Mouse (Mus musculus) thymus, postnatal 4 days (tissue): ENCODE measurements around the gene Sh2b1.

Source experiments
- DNase-seq: peaks from one replicate; pipeline ENCODE4 v3.0.0; 2021

Gene Sh2b1

DNA sequence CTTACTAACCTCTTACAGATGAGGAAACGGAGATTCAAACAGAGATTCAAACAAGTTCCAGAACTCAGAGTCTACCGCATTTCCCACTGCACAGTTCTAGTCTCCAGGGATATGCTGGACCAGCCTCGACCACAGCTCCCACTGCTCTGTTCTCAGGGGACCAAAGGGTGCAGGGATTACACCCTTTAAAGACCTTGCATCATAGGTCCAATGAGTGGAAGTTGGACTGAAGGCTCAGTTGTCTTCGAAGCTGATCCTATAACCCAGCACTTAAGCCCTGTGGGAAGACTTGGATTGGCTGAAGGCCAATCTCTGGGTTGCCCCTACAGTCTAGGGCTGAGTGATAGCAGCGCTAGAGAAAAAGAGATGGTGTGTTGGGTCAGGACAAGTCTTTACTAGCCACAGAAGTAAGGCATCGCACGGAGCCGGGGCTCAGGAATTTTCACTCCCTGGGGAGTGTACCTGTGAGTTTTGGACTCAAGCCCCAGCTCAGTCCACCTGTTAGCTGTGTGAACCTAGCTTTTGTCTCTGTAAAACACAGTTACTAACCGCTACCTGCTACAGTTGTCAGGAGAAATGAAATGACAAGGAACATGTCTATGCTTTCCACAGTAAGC lies 1.6 kb downstream of the Sh2b1 start:
- no peak for DNase-seq

DNA sequence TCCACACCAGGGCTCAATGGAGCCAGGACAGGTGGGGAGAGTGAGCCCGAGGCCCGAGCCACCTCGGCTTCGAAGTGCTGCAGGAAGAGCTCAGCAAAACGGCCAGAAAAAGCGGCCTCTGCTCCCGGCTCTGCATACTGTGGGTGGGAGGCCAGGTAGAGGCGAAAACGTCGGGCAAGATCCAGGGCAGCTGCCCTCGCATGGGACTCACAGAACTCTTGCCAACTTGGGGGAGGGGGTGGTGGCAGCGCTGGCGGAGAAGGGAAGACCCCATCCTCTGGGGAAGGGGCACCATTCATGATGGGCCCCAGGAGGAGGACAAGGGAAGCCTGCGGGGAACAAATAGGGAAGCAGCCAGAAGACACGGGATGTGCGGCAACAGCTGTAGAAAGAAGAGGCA lies 2.5 kb downstream of the Sh2b1 start:
- DNase-seq = no peak

DNA sequence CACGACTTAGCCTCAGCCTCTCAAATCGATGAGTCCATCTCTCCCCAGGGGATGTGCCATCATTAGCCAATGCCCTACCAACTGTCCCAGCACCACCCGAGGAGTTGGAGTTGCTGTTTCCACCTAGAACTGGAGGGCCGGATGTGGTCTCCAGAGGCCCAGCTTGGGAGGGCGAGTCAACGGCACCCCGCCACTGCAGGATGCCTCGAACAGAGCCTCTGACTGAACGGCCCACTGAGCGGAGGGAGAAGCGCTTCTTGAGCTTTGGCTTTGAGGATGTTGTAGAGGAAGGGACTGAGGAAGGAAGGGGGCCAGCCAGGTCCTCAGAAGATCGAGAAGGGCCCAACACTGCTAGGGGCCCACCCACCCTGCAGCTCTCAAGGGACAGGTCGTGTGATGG lies 2.9 kb downstream of the Sh2b1 start:
- peak; percentile 78 for DNase-seq

DNA sequence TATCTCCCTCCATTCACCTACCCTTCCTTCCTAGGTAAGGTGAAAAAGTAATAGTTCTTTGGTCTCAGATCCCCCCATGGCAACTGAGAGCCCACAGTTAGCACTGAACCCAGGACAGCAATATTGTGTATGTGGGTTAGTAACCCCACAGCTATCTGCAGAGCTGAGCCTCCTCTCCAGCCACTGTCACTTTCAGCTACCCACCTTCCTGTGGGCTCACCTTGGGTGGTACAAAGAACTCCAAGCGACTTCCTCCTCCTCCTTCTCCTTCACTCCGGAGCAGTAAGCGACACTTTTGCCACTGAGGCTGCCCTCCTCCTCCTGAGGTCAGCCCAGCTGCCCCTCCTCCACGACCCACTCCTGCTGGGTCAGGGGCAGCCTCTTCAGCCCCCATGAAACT lies 3.4 kb downstream of the Sh2b1 start:
- DNase-seq = no peak

DNA sequence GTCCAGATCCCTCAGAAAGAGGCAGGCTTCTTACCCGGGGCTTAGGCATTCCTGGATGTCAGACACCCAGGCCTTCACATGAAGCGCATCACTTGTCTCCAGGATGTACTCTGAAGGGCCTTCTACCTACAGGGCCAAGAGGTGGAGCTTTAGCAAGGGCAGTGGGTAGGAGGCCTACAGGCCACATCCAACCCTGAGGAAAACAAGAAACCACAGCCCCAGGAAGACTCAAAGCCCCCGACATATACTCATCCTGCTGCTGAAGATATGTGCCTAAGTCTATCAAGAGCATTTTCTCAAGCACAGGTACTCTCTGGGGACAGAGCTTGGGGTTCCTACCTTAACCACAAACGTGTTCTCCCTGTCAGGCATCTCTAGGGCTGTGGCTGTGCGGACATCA lies 3.9 kb downstream of the Sh2b1 start:
- DNase-seq = no peak

DNA sequence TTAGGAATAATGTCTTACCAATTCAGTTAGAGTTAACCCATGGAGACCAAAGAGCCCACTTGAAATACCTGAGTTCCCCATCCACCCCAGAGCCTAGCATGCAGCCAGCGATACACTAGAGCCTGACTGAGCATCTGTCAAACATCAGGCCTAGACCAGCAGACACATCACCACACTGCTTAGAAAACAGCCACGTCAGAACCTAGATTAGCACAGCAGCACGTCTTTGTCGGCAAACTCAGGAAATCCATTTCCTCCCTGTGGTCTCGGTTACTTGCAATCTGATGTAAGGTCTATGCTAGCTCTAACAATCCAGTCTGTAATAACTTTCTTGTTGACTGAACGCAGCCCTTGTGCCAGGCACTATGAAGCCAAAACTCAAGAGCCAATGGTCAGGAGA lies 5.1 kb downstream of the Sh2b1 start:
- peak; percentile 56 for DNase-seq

DNA sequence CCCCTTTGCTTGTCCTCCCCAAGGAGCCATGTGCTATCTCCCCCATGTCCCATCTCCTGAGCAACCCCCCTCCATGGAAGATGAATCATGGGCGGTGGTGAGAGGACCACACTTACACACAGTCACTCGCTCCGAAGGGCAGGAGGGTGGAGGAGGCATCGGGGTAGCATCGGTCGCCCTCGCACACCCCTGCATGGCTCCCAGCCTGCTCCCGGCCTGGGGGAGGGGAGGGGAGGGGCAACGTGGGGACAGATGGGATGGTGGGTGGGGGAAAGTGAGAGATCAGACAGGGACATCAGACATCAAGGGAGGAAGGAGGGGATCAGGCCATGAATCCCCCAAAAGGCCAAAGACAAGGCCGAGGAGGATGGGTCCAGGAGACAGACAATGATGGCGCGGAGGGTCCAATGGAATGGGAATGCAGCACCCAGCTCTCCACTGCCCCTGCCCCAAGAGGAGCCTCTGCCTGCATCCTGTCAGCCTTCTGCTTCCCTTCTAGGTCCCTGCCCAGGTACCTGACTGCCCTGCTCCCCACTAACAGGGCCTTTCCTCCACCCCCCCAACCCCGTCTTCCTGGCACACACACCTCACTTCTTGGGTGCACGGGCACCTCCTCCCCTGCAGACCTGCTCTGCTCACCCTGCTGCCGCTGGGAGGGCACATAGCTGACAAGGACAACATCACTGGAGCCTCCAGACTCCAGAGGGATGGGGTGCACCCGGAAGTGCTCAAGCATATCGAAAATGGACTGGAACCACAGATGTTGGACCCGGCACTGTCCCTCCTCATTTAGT lies 7.2 kb downstream of the Sh2b1 start:
- DNase-seq = no peak

DNA sequence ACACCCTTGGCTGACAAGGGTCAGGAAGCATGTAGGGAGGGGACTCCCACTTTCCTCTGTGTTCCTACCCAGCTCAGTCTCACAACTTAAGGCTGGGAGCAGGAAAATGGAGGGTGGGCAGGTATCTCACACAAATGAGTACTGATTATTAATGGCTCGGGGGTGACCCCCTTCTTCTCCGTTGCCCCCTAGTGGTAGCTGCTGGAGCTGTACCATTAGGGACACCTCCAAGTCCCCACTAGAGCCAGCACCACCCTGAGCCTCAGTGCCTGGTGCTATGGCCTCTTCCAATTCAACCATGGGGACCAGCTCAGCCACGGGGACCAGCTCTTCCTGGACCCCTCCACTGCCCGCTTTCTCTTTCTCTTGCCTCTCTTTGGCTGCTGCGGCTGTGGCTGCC lies 8.0 kb downstream of the Sh2b1 start:
- DNase-seq = peak; percentile 82

DNA sequence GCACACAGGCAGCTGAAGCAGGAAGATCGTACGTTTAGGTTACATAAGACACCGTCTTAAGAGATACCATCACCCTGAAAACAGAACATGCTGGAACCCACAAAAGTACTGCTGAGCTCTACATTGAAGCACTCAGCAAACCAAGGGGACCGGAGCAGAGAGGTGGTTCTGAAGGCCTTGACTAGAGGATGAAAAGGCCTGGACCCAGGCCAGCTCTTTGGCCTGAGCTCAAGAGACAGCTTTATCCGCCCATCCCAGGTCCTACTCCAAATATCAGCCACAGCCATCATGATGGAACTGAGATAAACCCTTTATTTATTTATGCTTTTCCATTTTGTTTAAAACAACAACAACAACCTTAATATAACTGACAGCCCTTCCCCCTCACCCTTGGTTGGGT lies 8.5 kb downstream of the Sh2b1 start:
- no peak for DNase-seq

DNA sequence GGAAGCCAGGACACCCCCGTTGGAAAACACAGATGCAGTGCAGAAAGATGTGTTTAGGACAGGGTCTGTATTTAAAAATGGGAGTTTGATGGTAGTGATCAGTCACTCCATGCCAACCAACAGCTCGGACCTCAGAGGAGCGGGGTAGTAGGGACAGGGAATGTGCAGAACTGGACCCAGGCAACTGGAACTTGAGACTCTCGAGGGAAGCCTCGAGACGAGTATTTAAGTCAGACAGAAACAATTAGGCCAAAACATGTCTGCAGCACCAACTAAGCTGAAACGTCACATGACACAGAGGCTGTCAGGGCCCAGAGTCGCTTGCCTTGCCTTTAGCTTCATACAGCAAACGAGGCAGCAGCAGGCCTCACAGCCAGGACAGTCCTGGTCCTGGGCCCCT lies 9.1 kb downstream of the Sh2b1 start:
- DNase-seq = no peak

DNA sequence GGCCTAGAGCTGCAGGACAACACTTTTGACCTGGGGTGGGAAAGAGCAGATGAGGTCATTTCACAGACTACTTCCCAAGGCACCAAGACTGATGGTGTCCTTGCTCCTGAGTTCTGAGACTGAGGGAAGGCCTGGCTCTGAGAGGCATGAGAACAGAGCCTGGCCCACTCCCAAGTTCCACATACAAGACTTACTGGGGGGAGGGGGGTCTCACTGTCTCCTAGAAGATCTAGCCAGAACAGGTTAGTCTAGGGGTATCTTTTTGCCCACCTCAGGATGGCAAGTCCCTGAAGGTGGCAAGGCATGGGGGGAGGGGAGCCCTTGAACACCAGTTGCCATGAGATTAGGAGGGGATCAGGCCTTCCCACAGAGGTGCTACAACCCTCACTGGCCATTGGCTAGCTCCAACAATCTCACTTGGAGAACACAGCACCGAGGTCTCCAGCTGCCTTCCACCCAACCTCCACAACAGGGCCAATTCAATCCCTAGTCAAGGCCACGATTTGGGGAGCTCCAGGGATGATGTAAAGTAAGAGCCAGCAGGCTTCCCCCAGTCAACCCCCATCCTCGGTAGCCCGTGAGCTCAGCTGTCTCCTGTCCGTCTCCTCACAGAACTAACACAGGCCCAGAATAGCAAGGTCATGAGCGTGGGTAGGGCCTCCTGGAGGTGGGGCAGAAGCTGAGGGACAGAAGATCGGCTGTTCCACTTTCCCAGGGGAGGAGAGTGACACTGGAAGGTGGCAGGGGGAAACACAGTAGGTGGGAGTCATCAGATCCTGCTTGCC lies 9.8 kb downstream of the Sh2b1 start:
- DNase-seq = no peak

DNA sequence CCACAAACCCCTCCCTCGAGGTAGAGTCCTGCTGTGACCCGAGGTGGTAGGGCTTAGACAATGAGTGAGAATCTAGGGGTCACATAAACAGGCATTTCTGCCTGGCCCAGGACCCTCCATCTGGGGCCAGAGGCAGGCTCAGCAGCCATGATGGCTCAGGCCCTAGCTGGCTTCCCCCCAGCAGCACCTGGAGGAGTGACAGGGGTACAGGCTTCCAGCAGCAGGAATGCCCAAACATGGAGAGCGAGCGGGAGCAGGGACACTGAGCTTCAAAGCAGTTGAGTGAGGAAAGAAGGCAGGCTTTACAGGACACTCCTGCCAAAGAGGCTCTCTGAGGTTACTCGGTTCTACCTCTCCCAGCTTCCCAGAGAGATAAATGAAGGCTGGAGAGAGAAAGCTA lies 10.4 kb downstream of the Sh2b1 start:
- no peak for DNase-seq

DNA sequence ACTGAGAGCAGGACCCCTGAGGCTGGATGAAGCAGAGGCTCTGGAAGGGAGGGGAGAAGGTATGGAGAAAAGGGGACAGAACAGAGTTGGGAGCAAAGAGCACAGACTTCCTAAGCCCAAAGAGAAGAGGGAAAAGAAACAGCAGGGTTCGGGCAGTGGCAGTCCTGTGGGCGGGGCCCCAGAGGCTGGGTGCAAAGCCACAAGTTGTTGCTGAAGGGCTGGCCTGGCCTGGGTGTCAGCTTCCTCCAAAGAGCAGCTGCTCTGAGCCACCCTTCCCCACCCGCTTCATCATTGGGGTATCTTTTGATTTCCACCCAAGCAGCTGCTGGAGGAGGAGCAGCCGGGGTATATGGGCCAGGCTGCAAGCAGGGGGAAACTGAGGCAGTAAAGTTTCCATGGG lies 11.1 kb downstream of the Sh2b1 start:
- peak; percentile 56 for DNase-seq

DNA sequence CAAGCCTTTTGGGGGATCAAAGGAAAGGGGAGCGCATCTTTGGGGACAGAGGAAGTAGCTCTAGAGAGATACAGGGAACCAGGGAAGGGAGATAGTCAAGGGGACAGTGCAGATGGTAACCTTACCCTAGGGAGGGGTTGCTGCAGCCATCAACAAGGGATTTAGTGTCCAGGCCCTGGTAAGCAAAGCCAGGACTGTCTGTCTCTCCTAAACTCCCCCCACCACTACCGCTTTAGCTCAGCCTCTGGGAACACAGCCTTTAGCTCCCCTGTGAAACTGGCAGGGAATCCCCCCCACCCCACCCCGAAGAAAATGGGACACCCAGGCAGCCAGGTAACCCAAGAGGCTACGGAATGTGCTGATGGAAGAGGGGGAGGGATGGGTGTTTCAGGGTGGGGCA lies 11.7 kb downstream of the Sh2b1 start:
- DNase-seq = no peak

DNA sequence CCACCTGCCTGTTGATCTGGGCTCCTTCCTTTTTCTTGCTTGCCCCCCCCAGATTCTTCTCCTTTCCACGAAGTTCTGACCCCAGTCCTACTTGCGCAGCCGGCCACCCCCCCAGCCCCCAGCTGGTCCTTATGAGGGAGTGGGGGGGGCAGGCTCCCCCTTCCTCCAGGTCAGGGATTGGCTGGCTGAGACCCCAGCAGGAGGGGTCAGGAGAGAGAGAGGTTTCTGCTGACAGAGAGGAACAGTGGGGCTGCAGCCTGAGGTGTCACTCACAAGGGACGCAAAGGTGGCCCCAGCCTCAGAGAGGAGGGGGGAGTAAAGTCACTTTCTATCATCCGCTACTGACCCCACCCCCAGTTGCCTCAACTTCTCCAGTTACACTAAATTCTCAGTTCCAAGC lies 12.2 kb downstream of the Sh2b1 start, which contains the start of gene Atp2a1:
Gene Atp2a1 (minus strand): TSS at position 105 of the 400 bp plus-strand sequence.
- DNase-seq = no peak

DNA sequence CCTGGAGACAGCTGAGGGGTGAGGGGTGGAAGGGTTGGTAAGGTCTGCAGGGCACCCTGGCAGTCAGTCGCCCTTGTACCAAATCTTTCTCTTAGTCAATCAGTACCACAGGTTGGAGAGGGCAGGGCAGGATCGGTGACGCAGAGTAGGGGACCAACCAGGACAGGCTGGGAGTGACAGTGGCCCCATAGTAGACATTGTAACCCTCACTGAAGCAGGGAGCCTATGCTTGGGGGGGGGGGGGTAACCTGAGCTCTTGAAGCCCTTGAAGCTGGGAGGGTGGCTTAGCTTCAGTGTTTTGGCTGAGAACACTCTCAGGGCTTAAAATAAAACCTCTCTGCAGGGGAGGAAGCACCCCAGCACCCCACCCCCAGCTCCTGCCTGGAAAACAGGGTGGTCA lies 13.6 kb downstream of the Sh2b1 start:
- DNase-seq = no peak

DNA sequence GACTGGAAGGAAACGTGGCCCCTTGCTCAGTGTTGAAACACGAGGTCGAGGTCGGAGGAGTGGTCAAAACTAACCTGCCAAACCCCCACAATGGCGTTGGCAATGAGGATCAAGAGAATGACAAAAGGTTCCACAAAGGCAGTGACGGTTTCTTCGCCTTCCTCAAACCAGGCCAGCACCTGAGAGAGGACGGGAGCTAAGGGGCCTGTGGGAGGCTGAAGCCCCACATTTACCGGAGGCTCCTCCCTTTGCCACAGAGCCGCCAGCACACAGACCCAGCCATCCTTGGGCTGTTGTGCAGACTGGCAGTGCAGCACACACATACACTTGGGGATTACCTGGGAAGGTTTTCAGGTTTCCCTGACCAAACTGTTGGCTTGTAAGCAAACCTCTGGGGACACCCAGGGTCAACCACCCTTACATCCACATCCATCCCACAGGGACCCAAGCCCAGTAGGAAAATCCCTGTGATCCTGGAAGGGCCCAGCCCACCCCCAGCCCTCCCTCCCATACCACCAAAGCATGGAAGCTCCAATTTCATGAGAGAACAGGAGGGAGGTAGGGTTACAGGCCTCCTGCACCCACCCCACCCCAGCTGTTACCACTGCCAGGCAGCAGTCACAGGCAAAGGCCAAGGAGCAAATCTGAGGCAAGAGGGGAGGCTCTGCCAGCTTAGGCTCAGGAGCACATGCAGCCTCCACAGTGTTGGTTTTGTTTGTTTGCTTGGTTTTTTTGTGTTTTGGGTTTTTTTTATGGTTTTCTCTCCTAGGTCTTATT lies 14.4 kb downstream of the Sh2b1 start:
- DNase-seq = no peak

DNA sequence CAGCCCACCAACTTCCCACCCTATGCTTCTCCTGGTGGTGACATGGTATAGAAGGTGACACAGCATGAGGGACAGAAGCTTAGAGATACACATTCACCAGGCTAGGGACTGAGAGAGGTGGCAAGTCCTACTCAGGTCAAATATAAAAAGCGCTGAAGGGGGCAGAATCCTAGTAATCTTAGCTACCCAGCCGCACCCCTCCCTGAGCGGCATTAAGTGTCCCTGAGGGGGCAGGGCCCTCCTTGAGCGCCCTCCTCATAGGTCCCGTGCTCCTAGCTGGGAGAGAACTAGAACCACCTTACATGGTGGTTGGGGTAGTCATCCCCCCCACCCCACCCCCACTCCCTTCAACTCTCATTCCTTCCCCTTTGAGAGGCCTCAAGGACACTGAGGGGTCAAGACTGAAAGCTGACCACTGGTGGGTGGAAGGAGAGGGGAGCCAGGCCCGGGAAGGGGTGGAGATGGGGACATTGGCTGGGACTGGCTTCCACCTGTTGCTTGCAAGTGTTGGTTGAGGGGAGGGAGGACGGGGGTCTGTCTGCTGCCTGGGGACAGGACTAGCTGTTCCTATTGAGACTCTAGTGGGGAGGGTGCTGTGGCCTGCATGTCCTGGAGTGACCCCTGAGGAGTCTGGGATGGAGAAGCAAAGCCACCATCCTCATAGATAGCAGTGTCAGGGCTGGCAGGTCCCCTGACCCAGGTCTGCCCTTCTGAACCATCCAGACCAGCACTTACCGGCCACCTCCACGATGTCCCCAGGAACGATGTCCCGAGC lies 16.2 kb downstream of the Sh2b1 start:
- no peak for DNase-seq

DNA sequence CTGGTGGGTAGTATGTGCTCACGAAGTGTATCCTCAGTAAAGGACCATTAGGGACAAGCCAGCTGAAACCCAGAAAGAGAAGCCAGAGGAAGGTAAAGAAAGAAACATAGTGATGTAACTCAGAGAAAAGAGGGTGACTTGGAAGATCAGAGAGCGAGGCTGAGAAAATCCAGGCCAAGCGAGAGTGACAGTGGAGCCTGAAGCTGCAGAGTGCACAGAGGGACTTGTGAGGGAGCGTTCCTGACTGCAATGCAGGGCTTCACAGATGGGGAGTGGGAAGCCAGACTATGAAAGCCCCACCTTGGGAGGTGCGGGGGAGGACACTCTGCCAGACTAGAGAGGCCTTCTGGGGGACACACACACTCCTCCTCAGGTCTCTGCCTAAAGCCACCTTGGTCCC lies 17.0 kb downstream of the Sh2b1 start:
- no peak for DNase-seq

DNA sequence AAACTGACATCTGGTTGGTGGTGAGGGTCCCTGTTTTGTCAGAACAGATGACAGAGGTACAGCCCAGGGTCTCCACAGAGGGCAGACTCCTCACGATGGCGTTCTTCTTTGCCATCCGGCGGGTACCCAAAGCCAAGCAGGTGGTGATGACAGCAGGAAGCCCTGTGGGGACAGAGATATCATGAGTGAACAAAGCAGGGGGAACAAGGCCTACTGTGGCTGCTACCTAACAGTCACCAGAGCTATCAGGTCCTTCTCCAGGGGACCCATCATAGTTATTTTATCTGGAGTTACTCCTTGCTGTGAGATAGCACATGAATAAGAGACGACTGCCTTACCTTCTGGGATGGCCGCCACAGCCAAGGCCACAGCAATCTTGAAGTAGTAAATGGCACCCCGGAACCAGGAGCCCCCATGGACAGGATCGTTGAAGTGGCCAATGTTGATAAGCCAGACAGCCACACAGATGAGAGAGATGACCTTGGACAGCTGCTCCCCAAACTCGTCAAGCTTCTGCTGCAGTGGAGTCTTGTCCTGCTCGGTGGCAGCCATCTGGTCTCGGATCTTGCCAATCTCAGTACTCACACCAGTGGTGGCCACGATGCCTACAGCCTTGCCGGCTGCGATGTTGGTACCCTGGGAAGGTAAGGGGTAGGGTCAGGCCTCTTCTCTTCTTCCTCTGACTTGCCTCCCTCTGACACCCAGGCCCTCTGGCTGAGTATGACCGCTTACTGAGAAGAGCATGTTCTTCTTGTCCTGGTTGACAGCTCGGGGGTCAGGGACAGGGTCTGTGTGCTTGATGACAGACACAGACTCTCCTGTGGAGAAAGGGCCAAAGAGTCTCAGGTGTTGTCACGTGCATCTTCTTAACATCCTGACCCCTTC lies 18.6 kb downstream of the Sh2b1 start:
- no peak for DNase-seq

DNA sequence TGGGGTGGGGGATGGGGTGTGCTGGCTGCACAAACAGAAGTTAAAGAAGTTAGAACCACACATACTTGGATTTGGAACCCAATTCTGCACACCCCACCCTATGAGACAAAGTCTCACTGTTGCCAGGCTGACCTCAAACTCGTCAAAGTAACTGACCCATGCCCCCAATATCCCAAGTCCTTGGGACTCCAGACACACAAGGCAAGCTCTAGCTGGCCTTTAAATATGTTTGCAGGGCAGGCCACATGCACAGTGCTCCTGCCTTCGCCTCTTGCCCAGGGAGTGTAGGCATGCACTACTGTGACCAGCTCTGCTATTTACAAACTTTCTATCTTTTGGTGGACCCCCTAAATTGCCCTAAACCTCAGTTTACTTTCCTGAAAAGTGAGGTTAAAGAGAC lies 20.0 kb downstream of the Sh2b1 start:
- DNase-seq = no peak
